Mouse (Mus musculus) embryonic facial prominence, embryonic 10.5 days (tissue): ENCODE data around the gene Nyap2. TPM values are rescaled to one million over a fixed set of nuclear protein-coding genes. Genes with fewer than 3 reads are reported as not detected.
A peak's percentile ranks its signal among the peaks of the same experiment; 100 is the strongest.

ENCODE experiments used
- DNase-seq: peaks from one replicate; pipeline ENCODE4 v3.0.0-alpha.2; 2017; ENCODE audit warnings: low spot score
- H3K27ac ChIP-seq: fragments of 300-500 bp; sonication (generic); replicated peaks from 2 replicates; pipeline ENCODE4 v1.5.1; 2016; ENCODE audit warnings: mild to moderate bottlenecking
- H3K27me3 ChIP-seq: fragments of 300-500 bp; sonication (generic); replicated peaks from 2 replicates; pipeline ENCODE4 v1.6.1; 2016; ENCODE audit warnings: low read depth, mild to moderate bottlenecking; ENCODE audit not compliant: poor library complexity, severe bottlenecking
- H3K36me3 ChIP-seq: fragments of 300-500 bp; sonication (generic); replicated peaks from 2 replicates; pipeline ENCODE4 v1.6.1; 2016; ENCODE audit warnings: mild to moderate bottlenecking, moderate library complexity
- H3K4me1 ChIP-seq: fragments of 300-500 bp; sonication (generic); 2 replicates; pipeline ENCODE4 v1.6.1; 2016
- H3K4me3 ChIP-seq: fragments of 300-500 bp; sonication (generic); 2 replicates; pipeline ENCODE4 v1.5.1; 2016; ENCODE audit warnings: mild to moderate bottlenecking, moderate library complexity
- H3K9me3 ChIP-seq: fragments of 300-500 bp; sonication (generic); 2 replicates; pipeline ENCODE4 v1.6.1; 2016; ENCODE audit warnings: mild to moderate bottlenecking
- WGBS: fragments of 180-500 bp; shearing (Covaris S2); methylation state at CpG from one replicate; pipeline ENCODE4 v1.1.7; 2016; 5-methylcytosine and 5-hydroxymethylcytosine counted together
- polyA plus RNA-seq: library from polyadenylated mRNA; unstranded; fragments of >200 nt; fragmentation: Nextera tagmentation; extraction: Ambion mirVana; gene quantifications from 2 replicates; pipeline ENCODE4 v1.2.1, GENCODE M21; 2016

Gene Nyap2
- polyA plus RNA-seq, 1 experiment from 2014 or later, result 0.27 TPM

DNA sequence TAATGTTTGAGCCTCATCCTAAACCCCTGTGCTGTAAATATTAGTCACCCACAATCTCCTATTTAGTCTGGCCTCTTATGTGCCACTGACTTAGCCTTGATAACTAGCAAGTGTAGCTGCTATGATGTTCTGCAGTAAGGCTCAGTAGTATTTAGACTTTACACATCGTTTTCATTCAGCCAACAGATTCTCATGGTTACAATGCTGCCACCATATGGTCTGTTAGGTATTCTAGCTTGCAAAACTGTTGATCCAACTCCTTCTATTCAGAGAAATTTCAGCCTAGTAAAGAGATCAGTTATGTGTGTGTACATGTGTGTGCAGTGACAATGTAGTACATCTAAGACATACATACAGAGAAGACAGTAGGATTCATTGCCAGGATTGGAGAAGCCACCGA lies 231.2 kb downstream of the Nyap2 start:
- no peaks in the 10 kb centered on the region for H3K9me3 ChIP-seq
- WGBS, result 69% methylated on average over 2 of the region's 2 CpGs
- H3K4me1 ChIP-seq, result no peaks in the 10 kb centered on the region
- no peaks in the 10 kb centered on the region for H3K36me3 ChIP-seq
- H3K27ac ChIP-seq, result no peak overlapping the region
- H3K27me3 ChIP-seq, result no peaks in the 10 kb centered on the region
- no peak for DNase-seq
- no peak overlapping the region for H3K4me3 ChIP-seq

GRCm38 (mm10) chr1:81310087-81310626 lies 233.4 kb downstream of the Nyap2 start:
- H3K27ac ChIP-seq, result no peak overlapping the region
- H3K36me3 ChIP-seq, result no peaks in the 10 kb centered on the region
- no peaks in the 10 kb centered on the region for H3K4me1 ChIP-seq
- WGBS, result 0% methylated on average over 1 of the region's 1 CpGs
- H3K4me3 ChIP-seq, result no peak overlapping the region
- H3K9me3 ChIP-seq, result no peaks in the 10 kb centered on the region
- DNase-seq, result peak; percentile 72
- no peaks in the 10 kb centered on the region for H3K27me3 ChIP-seq

DNA sequence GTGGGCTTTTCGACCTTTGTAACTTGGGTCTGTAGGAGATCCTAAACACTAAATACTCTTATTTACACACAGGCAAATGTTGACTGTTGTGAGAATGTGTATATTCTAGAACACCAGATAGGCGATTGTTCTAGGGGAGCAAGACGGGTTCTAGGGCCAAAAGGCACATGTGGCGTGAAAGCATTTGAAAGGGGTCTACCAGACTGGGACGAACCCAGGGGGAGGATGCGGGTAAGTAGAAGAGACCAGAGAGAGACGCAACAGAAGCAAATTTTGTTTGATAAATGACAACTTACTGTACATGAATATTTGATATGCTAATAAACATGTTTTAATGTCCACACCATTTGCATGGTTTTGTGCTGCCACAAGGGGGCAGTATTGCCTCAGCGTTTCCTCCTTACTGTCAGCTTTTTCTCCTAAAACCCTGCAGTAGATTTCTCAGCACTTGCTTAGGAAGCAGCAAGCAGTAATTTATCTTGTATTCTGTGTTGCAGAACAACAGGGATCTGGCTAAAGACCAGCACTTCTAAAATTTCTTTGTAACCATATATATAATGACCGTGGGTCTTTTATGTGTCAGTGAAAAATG lies 239.7 kb downstream of the Nyap2 start:
- no peak overlapping the region for H3K27ac ChIP-seq
- 58% methylated on average over 9 of the region's 9 CpGs for WGBS
- no peaks in the 10 kb centered on the region for H3K27me3 ChIP-seq
- H3K36me3 ChIP-seq, result no peaks in the 10 kb centered on the region
- peaks cover 5% of the 10 kb centered on the region; the same call in 1 of the 2 replicates for H3K4me1 ChIP-seq
- DNase-seq, result peak; percentile 75
- no peak overlapping the region for H3K4me3 ChIP-seq
- no peaks in the 10 kb centered on the region for H3K9me3 ChIP-seq

GRCm38 (mm10) chr1:81316995-81317413 lies 240.3 kb downstream of the Nyap2 start:
- Histone ChIP-seq H3K9me3 (no peaks in the 10 kb centered on the region), H3K27ac (no peak overlapping the region), H3K27me3 (no peaks in the 10 kb centered on the region), H3K36me3 (no peaks in the 10 kb centered on the region), H3K4me3 (no peak overlapping the region), H3K4me1 (peaks cover 5% of the 10 kb centered on the region; the same call in 1 of the 2 replicates)
- DNase-seq, result peak; percentile 9
- 52% methylated on average over 5 of the region's 5 CpGs for WGBS

- 48% methylated on average over 1 of the region's 1 CpGs for WGBS
Observed at GRCm38 (mm10) chr1:81387722-81388121, 311.0 kb downstream of the Nyap2 start.

More at GRCm38 (mm10) chr1:81387722-81388121, 311.0 kb downstream of the Nyap2 start:
- no peaks in the 10 kb centered on the region for H3K36me3 ChIP-seq
- H3K9me3 ChIP-seq, result no peaks in the 10 kb centered on the region
- DNase-seq, result no peak
- no peaks in the 10 kb centered on the region for H3K4me1 ChIP-seq
- no peak overlapping the region for H3K27ac ChIP-seq
- H3K27me3 ChIP-seq, result no peaks in the 10 kb centered on the region
- no peak overlapping the region for H3K4me3 ChIP-seq
